Mouse (Mus musculus): ENCODE results near the gene Olfm3.

Olfm3 gene

DNA sequence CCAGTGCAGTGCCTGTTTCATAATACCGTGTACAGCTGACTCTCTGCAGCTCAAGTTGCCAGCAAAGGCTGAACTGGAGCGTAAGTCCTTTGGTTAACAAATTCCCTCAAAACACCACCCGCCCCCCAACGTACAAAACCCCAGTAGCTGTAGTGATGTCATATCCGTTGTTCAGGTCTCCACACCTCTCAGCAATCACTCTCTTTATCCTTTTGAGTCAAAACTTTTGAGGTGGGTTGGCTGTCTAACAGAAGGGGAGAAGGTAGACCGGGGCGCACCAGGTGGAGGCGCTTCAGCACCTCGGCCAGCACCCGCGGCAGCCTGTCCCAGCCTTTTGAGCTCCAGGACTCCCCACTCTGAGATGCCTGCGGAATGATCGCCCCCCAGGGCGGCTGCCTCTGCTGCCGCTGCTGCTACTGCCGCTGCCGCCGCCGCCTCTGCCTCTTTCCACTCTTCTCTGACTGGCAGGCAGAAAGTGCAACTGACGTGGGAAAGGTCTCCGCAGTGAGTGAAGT, at the start of gene Olfm3:
TSS of gene Olfm3 (plus strand) at position 155 of the 515 bp plus-strand sequence.
- no peak for DNase-seq (ENCODE audit: low read depth in 2 of 2, low spot score in 2 of 2)

DNA sequence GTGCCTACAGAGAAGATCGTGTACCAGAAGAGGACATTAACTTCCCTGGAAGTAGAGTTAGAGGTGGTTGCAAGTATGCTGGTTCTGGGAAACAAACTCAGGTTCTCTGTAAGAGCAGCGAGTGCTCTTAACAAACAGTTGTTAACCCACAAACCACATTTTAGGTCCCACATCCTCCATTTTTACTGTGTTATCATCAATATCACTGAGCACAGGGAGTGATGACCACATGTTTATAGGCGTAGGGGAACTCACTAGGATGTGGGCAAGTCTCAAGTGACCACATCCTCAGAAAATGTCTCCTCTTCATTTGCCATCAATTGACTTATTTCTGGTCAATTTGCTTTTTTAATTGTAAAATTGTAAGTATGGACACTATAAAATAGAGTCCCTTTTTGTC, 14.1 kb upstream of the Olfm3 start:
- DNase-seq (ENCODE audit: low read depth in 2 of 2, low spot score in 2 of 2): no peak

DNA sequence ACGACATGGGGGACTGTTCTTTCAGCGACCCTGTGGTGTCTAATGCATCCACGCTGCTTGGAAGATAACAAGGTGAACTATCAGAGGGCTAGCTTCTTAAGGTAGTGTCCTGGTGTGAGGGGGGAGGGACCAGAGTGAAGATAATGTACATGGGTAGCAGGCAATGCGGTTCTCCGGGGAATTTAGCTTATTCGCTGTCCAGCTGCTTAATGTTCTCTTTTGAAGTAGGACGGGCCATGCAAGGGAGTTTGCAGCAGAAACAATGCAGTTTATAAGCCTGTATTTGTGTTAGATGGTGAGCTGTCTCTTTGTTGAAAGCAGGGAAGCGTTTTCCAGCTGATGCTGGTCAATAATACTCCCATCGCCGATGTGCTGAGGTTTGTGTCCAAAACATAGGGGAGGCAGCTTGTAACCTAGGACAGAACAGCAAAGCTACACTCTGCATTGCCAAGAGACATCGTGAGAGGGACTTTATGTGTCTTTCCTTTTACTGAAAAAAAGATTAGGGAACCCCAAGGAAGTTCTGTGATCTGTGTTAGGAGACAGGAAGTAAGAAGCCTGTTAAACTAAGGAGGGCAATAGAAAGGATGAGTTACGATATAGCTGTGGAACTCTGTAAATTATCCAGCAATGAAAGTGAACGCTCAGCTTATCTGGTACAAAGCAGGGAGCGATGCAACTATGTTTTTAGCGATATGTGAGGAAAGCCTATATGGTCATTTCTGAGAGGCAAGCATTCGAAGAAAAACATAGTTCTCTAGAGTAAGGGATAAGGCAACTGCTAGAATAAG, 950 bp downstream of the Olfm3 start:
- no peak for DNase-seq (ENCODE audit: low read depth in 2 of 2, low spot score in 2 of 2)

DNA sequence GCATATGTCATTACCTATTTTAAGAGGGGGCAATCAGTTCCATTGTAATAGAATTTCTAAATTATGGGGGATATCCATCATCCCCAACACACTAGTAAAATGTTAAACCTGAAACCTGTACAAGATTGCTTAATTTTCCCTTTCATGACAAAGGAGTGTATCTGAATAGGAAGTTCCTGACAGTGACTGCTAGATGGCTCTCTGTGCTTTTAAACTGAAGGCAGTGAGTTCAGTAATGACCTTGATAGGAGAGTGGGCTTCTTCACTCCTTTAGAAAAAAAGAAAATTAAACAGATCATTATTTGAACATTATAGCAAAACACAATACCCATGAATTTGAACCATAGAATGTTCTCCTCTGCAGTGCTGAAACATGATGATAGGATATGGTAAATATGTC, 3.7 kb downstream of the Olfm3 start:
- DNase-seq (ENCODE audit: low read depth in 2 of 2, low spot score in 2 of 2): no peak

DNA sequence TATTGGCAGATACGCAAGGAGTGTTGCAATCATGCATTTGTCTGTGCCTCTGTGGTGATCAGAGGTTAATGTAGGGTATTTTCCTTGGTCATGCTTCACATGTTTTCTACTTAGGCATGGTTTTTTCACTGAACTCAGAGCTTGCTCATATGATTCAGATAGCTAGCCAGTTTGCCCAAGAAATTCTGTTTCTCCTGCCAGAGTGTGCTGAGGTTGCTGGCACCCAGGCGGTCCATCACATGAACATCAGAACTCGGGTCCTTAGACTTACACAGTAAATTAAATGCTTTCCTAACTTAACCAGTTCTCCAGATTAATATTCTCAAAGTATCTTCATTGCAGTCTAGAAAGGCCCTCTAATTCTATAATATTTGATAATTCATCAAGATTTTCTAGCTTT, 5.0 kb downstream of the Olfm3 start:
- no peak for DNase-seq (ENCODE audit: low read depth in 2 of 2, low spot score in 2 of 2)

DNA sequence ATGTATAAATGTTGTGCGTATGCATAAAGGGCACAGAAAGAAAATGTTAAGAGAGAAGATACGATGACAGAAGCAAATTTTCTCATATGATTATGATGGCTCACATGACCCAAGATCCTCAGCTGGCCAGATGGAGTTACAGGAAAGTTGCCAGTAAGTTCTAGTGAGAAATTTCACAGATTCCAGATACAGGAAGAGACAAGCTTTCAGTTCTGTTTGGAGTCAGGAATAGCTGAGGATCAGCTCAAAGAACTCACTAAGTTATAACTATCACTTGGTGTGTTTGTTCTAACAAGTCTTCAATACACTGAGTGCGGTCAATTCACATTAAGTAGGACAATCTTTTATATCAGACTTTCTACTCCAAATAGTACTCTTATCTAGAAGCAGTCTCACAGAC, 16.2 kb downstream of the Olfm3 start:
- DNase-seq (ENCODE audit: low read depth in 2 of 2, low spot score in 2 of 2): no peak

DNA sequence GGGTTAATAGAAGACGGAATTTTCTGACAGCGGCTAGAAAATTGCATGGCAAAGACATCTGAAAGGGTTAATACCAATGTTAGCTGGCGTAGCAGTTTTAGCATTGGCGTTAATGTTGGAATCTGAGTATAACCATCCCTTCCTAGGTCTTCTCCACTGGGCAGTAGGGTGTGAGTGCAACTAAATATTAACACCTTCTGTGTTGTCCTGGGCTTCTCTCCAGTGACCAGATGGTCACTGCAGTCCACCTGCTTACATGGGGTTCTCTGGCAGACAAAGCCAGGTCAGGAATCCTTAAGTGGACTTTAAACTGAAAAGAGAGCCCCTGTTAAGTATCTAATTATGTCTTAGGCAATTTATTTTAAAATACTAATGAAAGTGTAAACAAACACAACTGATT, 25.7 kb downstream of the Olfm3 start:
- no peak for DNase-seq (ENCODE audit: low read depth in 2 of 2, low spot score in 2 of 2)

DNA sequence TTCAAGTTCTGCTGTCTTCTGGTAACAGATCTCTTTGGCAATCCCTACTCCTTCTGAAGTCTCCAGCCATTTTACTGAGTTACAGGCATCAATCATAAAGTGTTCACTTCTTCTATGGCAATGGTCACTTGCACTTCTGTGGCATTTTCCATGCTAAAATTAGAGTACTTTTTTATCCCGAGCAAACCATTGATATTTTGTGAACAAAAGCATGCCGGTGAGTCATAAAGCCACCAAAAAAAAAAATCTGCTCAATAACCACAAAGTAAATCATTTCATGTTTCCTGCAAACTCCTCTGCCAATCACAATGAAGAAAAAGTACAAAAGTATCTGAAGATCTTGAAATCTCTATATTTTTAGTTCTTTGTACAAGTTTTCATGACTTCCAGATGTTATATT, 26.5 kb downstream of the Olfm3 start:
- DNase-seq (ENCODE audit: low read depth in 2 of 2, low spot score in 2 of 2): no peak

DNA sequence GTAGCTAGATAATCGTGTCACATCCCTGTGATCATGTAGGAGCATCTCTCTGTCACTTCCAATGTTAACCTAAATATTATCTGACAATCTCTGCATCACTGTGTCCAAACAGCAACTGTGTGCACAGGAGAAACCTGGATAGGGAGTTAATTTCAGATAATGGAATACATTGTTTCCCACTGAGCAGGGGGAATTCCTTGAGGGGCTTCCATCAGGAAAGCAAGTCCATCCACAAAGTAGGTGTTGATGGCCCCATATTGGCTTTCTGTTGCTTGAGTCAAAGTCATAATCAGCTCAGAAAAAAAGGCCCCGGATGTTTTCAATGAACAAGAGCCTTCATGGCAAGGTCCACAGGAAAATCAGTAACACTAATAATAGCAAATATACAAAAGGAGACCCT, 26.9 kb downstream of the Olfm3 start:
- DNase-seq (ENCODE audit: low read depth in 2 of 2, low spot score in 2 of 2): no peak

DNA sequence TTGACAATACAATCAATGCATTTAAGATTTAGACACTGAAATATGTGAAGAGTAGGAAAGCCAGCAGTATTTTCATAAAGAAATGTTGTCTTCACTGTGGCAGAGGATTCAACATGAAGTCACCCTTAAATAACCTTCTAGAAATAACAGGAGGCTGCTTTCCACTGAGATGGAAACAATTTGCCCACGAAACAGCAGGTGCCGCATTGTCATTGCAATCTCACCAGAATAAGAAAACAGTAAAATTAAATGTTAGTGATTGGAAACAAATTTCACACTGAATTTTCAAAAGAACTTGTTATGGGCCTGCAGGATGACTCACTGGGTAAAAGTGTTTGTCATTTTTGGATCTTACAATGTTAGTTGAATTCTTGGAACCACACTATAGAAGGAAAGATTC, 29.0 kb downstream of the Olfm3 start:
- DNase-seq (ENCODE audit: low read depth in 2 of 2, low spot score in 2 of 2): no peak

DNA sequence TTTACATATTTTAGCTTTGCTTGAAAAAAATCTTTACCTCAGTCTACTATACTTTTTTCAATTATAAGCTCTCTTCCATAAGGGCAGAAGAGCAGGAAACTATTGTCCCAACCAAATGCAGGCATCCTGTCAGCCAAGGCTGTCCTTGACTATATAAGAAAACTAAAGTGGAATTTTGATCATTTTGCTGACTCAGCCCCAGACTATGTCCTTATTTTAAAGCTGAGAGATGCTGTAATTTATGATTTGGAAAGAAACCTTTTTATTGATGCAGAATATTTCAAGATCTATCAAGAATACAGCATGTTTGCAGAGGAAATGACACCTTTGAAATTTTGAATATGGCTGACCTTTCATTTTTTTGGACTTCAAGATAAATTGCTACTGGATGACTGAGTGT, 51.0 kb downstream of the Olfm3 start:
- no peak for DNase-seq (ENCODE audit: low read depth in 2 of 2, low spot score in 2 of 2)

DNA sequence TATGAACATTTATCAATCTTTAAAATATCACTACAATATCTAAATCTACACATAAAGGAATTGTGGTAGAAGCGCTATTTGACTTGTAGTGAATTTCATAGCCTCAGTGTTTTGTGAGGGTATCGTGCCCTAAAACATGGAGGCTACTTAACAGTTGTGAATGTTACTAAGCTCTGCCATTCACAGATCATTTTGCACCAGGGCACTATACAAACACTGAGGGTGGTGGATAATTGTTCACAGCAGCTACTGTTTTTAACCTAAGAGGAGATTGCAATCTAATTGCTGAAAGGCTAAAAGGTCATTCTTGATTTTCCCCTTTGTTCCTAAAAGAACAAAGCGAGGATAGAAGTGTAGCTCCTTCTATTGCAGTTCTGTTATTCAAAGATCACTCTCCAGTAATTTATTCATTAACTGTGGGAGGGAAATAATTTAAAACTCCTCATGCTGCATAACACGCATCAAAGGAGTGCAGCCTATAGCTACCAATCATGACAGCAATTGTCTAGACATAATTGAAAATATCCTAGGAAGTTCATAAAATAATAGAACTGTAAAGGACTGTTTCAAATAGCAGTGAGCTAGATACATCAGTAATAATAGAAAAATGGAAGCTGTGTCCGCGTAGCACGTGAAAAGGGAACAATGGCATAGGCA, 55.6 kb downstream of the Olfm3 start:
- no peak for DNase-seq (ENCODE audit: low read depth in 2 of 2, low spot score in 2 of 2)

DNA sequence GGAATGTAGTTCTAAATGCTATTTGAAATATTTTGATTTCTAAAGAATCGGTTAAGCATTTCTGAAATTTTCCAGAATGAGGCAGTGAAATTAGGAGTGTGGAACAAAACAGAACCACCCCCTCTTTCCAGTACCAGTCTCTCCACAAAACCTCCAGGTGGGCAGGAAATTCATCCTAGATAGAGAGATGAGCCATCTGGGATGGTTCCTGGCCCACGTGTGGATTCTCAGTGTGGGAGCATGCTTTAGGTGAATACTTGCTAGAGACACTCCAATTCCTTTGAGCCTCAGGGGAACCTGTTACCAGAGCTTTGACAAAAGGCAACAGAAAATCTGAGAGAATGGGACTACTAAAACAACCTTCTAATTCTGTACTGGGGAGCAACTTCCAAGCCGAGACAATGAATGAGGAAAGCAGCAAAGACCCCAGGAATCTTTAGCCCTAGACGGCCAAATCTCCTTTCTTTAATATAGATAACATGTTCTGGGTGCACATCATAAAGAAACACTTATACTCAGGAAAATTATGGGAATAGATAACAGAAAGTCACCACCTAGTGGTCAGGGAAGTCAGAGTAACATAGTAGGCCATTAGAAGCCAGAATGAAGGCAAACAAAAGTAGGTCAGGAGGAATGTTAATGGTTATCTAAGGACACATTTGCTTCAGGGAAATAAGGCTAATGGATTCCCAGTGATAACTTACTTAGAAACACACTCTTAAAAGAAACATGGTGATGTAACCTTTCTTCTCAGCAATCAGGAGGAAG, 58.6 kb downstream of the Olfm3 start:
- no peak for DNase-seq (ENCODE audit: low read depth in 2 of 2, low spot score in 2 of 2)

DNA sequence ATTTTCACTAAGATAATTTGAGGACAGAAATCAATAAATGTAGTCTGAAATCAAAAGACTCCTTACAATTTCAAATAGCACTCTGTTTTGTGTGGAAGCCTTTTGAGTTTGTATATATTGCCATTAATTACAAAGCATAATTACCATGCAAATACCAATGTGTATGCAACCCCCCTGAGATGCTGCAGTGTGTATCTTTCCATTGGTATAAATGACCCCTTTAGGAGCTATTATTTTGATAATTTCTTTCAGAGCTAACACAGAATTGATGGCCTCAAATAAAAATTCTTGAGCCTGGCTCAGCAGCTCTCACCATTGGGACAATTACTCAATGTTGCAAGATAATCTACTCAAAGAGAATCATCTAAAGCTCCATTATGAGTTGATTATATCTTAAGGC, 67.3 kb downstream of the Olfm3 start:
- no peak for DNase-seq (ENCODE audit: low read depth in 2 of 2, low spot score in 2 of 2)

DNA sequence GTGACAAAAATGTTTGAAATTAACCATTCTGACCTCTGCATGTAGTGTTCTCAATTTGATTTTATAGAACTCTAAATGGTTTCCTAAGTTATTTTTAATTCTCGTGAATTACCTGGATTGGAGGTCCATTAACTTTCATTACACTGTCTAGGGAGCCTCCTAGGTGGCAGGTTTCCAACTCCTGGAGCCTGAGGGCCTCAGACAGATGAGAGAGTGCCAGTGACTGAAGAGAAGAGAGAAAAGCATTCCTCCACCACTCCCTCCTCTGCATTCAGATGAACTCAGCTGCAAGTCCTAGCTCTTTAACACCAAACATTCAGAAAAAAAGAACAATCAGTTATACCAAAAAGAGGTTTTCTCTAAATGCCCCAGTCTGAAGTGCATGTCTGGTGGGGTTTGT, 68.6 kb downstream of the Olfm3 start:
- DNase-seq (ENCODE audit: low read depth in 2 of 2, low spot score in 2 of 2): no peak

DNA sequence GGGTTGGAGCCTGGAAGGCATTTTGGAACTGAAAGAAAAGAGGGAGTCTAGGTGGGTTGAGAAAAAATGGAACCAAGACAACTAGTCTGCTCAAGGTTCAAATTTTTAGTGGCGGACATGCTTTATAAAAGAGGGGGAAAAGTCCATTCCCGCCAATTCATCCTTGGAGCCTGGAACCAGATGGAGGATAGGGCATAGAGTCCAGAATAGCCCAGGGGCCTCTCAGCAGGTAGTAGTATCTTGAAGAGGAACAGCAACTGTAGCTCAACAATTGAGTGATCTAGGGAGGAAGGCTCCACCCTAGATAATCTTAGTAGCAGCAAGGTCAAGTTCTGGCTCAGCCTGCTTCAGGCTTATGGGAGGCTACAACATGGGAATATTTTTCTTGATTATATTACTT, 87.0 kb downstream of the Olfm3 start:
- no peak for DNase-seq (ENCODE audit: low read depth in 2 of 2, low spot score in 2 of 2)

DNA sequence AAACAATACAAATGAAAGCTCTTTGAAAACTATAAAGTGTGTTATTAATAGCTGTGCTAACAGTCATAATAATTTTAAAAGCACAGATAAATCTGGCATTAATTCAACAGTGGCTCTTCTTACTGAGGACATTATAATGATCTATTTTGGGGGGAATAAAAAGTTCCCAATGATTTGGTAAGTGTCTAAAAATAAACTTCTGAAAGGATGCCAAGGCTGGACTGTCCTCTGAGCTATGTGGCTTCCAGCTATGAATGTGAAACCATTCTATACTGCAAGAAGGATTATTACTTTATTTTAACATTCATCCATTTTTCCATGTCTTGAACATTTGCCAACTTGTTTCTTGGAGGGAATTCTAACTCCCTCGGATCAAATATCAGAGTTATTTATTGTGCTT, 92.1 kb downstream of the Olfm3 start:
- DNase-seq (ENCODE audit: low read depth in 2 of 2, low spot score in 2 of 2): no peak

DNA sequence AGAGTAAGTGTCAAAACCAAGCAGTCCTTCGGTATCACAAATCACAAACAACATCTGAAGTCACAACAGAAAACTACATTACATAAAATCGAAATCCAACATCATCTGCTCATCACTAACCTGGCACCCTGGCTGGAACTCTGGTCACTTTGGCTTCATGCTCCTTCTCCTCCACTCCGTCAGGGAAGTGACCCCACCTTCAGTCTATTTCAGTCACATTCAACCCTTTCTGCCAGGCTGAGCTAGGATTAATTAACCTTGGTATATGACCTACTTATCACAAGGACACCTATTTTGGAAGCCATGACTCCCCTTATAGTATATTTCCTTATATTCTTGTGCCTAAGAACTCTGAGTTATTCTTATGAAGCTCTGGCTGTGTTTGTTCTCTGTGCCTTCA, 123.7 kb downstream of the Olfm3 start:
- no peak for DNase-seq (ENCODE audit: low read depth in 2 of 2, low spot score in 2 of 2)

DNA sequence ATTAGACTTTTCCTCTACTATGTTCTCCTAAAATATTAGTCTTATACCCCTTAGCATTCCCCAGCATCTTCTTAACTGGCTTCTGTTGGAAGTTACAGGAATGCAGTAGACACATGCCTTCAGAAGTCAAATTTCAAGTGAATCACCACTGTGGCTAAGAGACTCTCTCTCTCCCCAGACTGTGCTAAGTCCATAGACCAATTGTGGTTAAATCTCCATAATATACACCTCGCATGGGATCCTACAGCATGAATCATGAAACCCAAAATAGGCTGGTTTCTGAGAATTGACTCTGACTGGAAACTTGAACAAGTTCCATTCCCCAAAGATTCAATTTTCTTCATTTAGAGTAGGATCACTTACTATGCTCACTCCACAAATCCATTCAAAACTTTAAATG, 124.2 kb downstream of the Olfm3 start:
- DNase-seq (ENCODE audit: low read depth in 2 of 2, low spot score in 2 of 2): no peak

DNA sequence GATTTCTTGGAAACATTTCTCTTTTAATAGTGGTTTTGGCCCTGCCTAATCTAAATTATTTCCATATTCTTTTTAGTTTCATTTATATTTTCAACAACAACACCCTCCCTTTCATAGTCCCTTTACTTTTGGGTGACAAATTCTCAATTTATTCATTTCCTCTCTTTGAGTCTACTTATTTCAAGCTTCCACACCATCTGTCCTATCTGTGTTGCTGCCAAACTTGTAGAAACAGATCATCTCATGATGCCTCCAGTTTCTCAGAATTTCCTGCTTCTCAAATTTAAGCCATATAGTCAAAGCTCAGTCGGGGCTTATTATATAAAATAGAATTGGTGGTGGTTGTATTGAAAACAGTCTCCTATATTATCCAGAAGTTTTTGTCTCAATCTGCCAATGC, 124.7 kb downstream of the Olfm3 start:
- DNase-seq (ENCODE audit: low read depth in 2 of 2, low spot score in 2 of 2): no peak

DNA sequence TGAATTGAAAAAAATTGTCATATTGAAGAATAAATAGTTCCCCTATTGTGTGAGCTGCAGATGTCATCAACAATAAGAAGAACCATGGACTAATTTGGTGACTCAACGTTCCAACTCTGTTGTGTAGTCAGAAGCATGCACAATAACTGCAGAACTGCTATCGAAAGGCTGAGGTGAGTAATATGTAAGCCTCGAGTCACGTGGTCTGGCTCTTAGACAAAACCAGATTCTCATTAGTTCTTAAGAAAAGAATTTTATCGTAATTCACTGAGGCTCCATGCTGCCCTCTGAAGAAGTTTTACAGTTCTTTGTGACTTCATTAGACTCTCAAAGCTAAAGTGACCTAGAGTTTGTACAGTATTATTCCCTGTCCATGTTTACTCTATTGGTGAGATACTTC, 145.2 kb downstream of the Olfm3 start:
- no peak for DNase-seq (ENCODE audit: low read depth in 2 of 2, low spot score in 2 of 2)

DNA sequence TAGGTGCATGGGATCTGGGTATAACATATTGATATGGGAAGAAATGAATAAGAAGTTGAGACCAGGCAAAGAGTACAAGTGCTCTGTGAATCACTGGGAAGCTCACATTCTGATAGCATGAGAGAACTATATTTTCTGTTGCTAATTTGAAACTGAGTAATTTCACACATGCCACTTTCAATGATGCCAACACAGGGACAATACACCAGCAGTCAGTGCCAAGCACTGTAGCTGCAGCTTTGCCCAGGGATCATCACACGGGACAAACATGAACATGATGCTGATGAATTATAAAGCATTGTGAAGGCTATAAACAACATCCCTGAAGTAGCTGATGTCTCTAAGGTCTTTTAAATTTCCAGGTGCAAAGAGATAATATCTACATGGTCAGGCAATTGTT, 161.0 kb downstream of the Olfm3 start:
- DNase-seq (ENCODE audit: low read depth in 2 of 2, low spot score in 2 of 2): no peak

Data from CD8-positive naive resting alpha-beta T cell, adult 2 months (primary cell).